Mouse (Mus musculus) thymus, adult 2 months (tissue): Measurements from ENCODE around the gene Gm20388. TPM values are rescaled to one million over a fixed set of nuclear protein-coding genes. Genes with fewer than 3 reads are reported as not detected.

Experiments used
- DNase-seq: peaks from one replicate; pipeline ENCODE4 v3.0.0; 2021
- H3K27ac ChIP-seq: fragments of 200-500 bp; 2 replicates; pipeline ENCODE4 v1.5.1; 2012; ENCODE audit warnings: low read length, control low read depth; ENCODE audit not compliant: control insufficient read depth, insufficient read depth
- H3K27me3 ChIP-seq: fragments of 200-500 bp; 2 replicates; pipeline ENCODE4 v1.6.1; 2012; ENCODE audit warnings: mild to moderate bottlenecking, low read length, moderate library complexity, mixed read lengths; ENCODE audit not compliant: control insufficient read depth, insufficient read depth
- H3K36me3 ChIP-seq: fragments of 200-500 bp; 2 replicates; pipeline ENCODE4 v1.6.1; 2012; ENCODE audit warnings: mild to moderate bottlenecking, low read length, moderate library complexity; ENCODE audit not compliant: control insufficient read depth, insufficient read depth
- H3K4me1 ChIP-seq: fragments of 200-500 bp; replicated peaks from 2 replicates; pipeline ENCODE4 v1.6.1; 2012; ENCODE audit warnings: low read length; ENCODE audit not compliant: control insufficient read depth, insufficient read depth
- H3K4me3 ChIP-seq: fragments of 200-500 bp; 2 replicates; pipeline ENCODE4 v1.5.1; 2012; ENCODE audit warnings: mild to moderate bottlenecking, low read length, control low read depth, moderate library complexity; ENCODE audit not compliant: control insufficient read depth, insufficient read depth
- CTCF ChIP-seq: fragments of 200-500 bp; IDR thresholded peaks from 2 replicates; pipeline ENCODE4 v1.5.1; 2012; ENCODE audit warnings: mild to moderate bottlenecking, control low read depth, low read length, moderate library complexity, borderline replicate concordance; ENCODE audit not compliant: control insufficient read depth, poor library complexity, insufficient read depth; ENCODE audit errors: extremely low read depth
- POLR2A ChIP-seq: fragments of 200-500 bp; IDR thresholded peaks from 2 replicates; pipeline ENCODE4 v1.6.1; 2012; ENCODE audit warnings: mild to moderate bottlenecking, low read length, control low read depth, moderate library complexity; ENCODE audit not compliant: control insufficient read depth, poor library complexity, insufficient read depth; ENCODE audit errors: extremely low read depth
- WGBS: fragments of 180-500 bp; shearing (Covaris S2); methylation state at CpG from one replicate; pipeline ENCODE4 v1.1.7; 2018; 5-methylcytosine and 5-hydroxymethylcytosine counted together
- polyA plus RNA-seq: library from polyadenylated mRNA; depleted of rRNA; stranded (reverse); fragments of >200 nt; gene quantifications from 2 replicates; pipeline ENCODE4 v1.2.3, GENCODE M21; 2012

The Gm20388 gene
- polyA plus RNA-seq, 1 experiment: 103 TPM

- Histone ChIP-seq H3K4me1 (peaks cover 16% of the 10 kb centered on the region), H3K4me3 (no peak overlapping the region)
Measured at GRCm38 (mm10) chr8:122531312-122531711, 2620.7 kb downstream of the Gm20388 start.

GRCm38 (mm10) chr8:122537033-122537432 is 2626.4 kb downstream of the Gm20388 start:
- Histone ChIP-seq H3K4me3 (no peak overlapping the region), H3K27ac (no peak overlapping the region), H3K4me1 (0 out of 2 replicates have a peak, but pooled peaks cover 3% of the 10 kb centered on the region), H3K36me3 (no peaks in the 10 kb centered on the region), H3K27me3 (no peaks in the 10 kb centered on the region)
- TF ChIP-seq POLR2A: no peak
- no peak for TF ChIP-seq CTCF
- WGBS: 93% methylated on average over 6 of the region's 6 CpGs
- DNase-seq: no peak

More at GRCm38 (mm10) chr8:122531312-122531711, 2620.7 kb downstream of the Gm20388 start:
- no peak overlapping the region for H3K27ac ChIP-seq
- H3K27me3 ChIP-seq: no peaks in the 10 kb centered on the region
- WGBS: over 99% methylated on average over 8 of the region's 8 CpGs
- DNase-seq: no peak
- no peaks in the 10 kb centered on the region for H3K36me3 ChIP-seq
- TF ChIP-seq CTCF (no peak), POLR2A (no peak)

- no peak overlapping the region for H3K27ac ChIP-seq
- TF ChIP-seq CTCF: no peak
- no peak for TF ChIP-seq POLR2A
- WGBS: 81% methylated on average over 2 of the region's 2 CpGs
Measured at GRCm38 (mm10) chr8:122537812-122538211, 2627.2 kb downstream of the Gm20388 start.

GRCm38 (mm10) chr8:122538310-122539076 is 2627.9 kb downstream of the Gm20388 start:
- 94% methylated on average over 9 of the region's 9 CpGs for WGBS
- Histone ChIP-seq H3K36me3 (no peaks in the 10 kb centered on the region), H3K27me3 (no peaks in the 10 kb centered on the region), H3K4me1 (no peaks in the 10 kb centered on the region), H3K27ac (no peak overlapping the region), H3K4me3 (no peak overlapping the region)
- no peak for DNase-seq
- TF ChIP-seq CTCF: no peak
- TF ChIP-seq POLR2A: no peak

More at GRCm38 (mm10) chr8:122537812-122538211, 2627.2 kb downstream of the Gm20388 start:
- no peak overlapping the region for H3K4me3 ChIP-seq
- no peak for DNase-seq
- H3K4me1 ChIP-seq: 0 out of 2 replicates have a peak, but pooled peaks cover 3% of the 10 kb centered on the region
- no peaks in the 10 kb centered on the region for H3K27me3 ChIP-seq
- H3K36me3 ChIP-seq: no peaks in the 10 kb centered on the region

- H3K27me3 ChIP-seq: no peaks in the 10 kb centered on the region
- TF ChIP-seq POLR2A (no peak), CTCF (no peak)
- H3K27ac ChIP-seq: no peak overlapping the region
- H3K4me1 ChIP-seq: peaks cover 26% of the 10 kb centered on the region
- no peak for DNase-seq
- H3K36me3 ChIP-seq: no peaks in the 10 kb centered on the region
- no peak overlapping the region for H3K4me3 ChIP-seq
- 96% methylated on average over 8 of the region's 8 CpGs for WGBS
Measured at GRCm38 (mm10) chr8:122544138-122544537, 2633.5 kb downstream of the Gm20388 start.

GRCm38 (mm10) chr8:122546066-122546755 is 2635.6 kb downstream of the Gm20388 start:
- WGBS: 94% methylated on average over 7 of the region's 7 CpGs
- TF ChIP-seq POLR2A: no peak
- TF ChIP-seq CTCF: no peak
- Histone ChIP-seq H3K4me3 (no peak overlapping the region), H3K27ac (no peak overlapping the region), H3K36me3 (no peaks in the 10 kb centered on the region), H3K4me1 (peaks cover 32% of the 10 kb centered on the region), H3K27me3 (no peaks in the 10 kb centered on the region)
- no peak for DNase-seq
